Mouse (Mus musculus) cortical plate, adult 2 months (tissue): ENCODE results near the gene Cdc37l1.

Source experiments
- CTCF ChIP-seq: fragments of 200-500 bp; IDR thresholded peaks from 2 replicates; pipeline ENCODE4 v1.5.1; 2011; ENCODE audit warnings: mild to moderate bottlenecking, control low read depth, low read length; ENCODE audit not compliant: insufficient read depth; ENCODE audit errors: extremely low read depth
- POLR2A ChIP-seq: fragments of 200-500 bp; IDR thresholded peaks from 2 replicates; pipeline ENCODE4 v1.6.1; 2011; ENCODE audit warnings: mild to moderate bottlenecking, low read length, control low read depth; ENCODE audit not compliant: insufficient read depth; ENCODE audit errors: extremely low read depth

DNA sequence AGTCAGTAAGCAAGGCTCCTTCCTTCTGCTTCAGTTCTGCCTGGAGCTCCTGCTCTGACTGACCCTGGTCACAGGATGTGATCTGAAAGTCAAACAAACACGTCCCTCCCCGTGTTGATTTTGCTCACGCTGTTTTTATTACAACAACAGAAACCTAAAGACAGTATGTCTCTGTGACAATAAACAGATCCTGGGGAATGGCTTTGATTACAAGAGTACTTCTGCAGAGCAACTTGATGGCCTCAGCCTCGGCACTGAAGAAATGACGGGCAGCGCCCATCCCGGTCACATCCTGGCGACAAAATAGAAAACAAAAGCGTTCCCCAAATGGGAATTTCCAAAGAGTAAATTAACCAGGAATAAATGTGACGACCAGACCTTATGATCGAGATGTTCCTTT lies 19.9 kb upstream of the Cdc37l1 start:
- TF ChIP-seq CTCF (no peak), POLR2A (no peak)
